Mouse (Mus musculus): ENCODE data around the gene Dennd1a. TPM values are rescaled to one million over a fixed set of nuclear protein-coding genes. Genes with fewer than 3 reads are reported as not detected.
A peak's percentile ranks its signal among the peaks of the same experiment; 100 is the strongest.

Dennd1a gene
- total RNA-seq, 2 experiments from 2014 or later: 21.9 to 25.0 TPM

GRCm38 (mm10) chr2:38068171-38068572 is 219.0 kb downstream of the Dennd1a start:
- no peak for DNase-seq
- intact Hi-C loops (cut with DNase I): no loop called here

- DNase-seq: no peak
- intact Hi-C loops (cut with DNase I): no loop called here
Observed at GRCm38 (mm10) chr2:38065914-38066313, 221.3 kb downstream of the Dennd1a start.

- no peak for DNase-seq
- intact Hi-C loops (cut with DNase I): no loop called here
Observed at GRCm38 (mm10) chr2:38064266-38064665, 222.9 kb downstream of the Dennd1a start.

- intact Hi-C loops (cut with DNase I): no loop called here
- no peak for DNase-seq
Observed at GRCm38 (mm10) chr2:38062156-38062555, 225.0 kb downstream of the Dennd1a start.

- intact Hi-C loops (cut with DNase I): no loop called here
- DNase-seq: no peak
Observed at GRCm38 (mm10) chr2:38061474-38061873, 225.7 kb downstream of the Dennd1a start.

GRCm38 (mm10) chr2:38052440-38052839 is 234.8 kb downstream of the Dennd1a start:
- intact Hi-C loops (cut with DNase I): no loop called here
- DNase-seq: no peak

GRCm38 (mm10) chr2:38051485-38052085 is 235.6 kb downstream of the Dennd1a start:
- intact Hi-C loops (cut with DNase I): no loop called here
- no peak for DNase-seq

GRCm38 (mm10) chr2:38048996-38049395 is 238.2 kb downstream of the Dennd1a start:
- intact Hi-C loops (cut with DNase I): no loop called here
- no peak for DNase-seq

GRCm38 (mm10) chr2:38045286-38045685 is 241.9 kb downstream of the Dennd1a start:
- no peak for DNase-seq
- intact Hi-C loops (cut with DNase I): no loop called here

GRCm38 (mm10) chr2:38040845-38041244 is 246.3 kb downstream of the Dennd1a start:
- intact Hi-C loops (cut with DNase I): no loop called here
- DNase-seq: no peak

- DNase-seq: no peak
- intact Hi-C loops (cut with DNase I): no loop called here
Observed at GRCm38 (mm10) chr2:38039621-38040020, 247.6 kb downstream of the Dennd1a start.

- intact Hi-C loops (cut with DNase I): no loop called here
- DNase-seq: no peak
Observed at GRCm38 (mm10) chr2:38028317-38028716, 258.9 kb downstream of the Dennd1a start.

- no peak for DNase-seq
- intact Hi-C loops (cut with DNase I): no loop called here
Observed at GRCm38 (mm10) chr2:38025615-38026014, 261.6 kb downstream of the Dennd1a start.

- intact Hi-C loops (cut with DNase I): no loop called here
Observed at GRCm38 (mm10) chr2:38023741-38024130, 263.5 kb downstream of the Dennd1a start.

GRCm38 (mm10) chr2:38023054-38023740 is 264.0 kb downstream of the Dennd1a start:
- intact Hi-C loops (cut with DNase I): no loop called here
- DNase-seq: no peak

More at GRCm38 (mm10) chr2:38023741-38024130, 263.5 kb downstream of the Dennd1a start:
- DNase-seq: no peak

GRCm38 (mm10) chr2:38021166-38021565 is 266.0 kb downstream of the Dennd1a start:
- intact Hi-C loops (cut with DNase I): no loop called here

GRCm38 (mm10) chr2:38014702-38015101 is 272.5 kb downstream of the Dennd1a start:
- intact Hi-C loops (cut with DNase I): no loop called here
- DNase-seq: no peak

More at GRCm38 (mm10) chr2:38021166-38021565, 266.0 kb downstream of the Dennd1a start:
- DNase-seq: no peak

- intact Hi-C loops (cut with DNase I): no loop called here
- DNase-seq: peak; percentile 32 to 40
Observed at GRCm38 (mm10) chr2:38013839-38014365, 273.3 kb downstream of the Dennd1a start.

- DNase-seq: no peak
- intact Hi-C loops (cut with DNase I): no loop called here
Observed at GRCm38 (mm10) chr2:38007238-38007637, 280.0 kb downstream of the Dennd1a start.

- intact Hi-C loops (cut with DNase I): no loop called here
- DNase-seq: no peak
Observed at GRCm38 (mm10) chr2:38003183-38003680, 284.0 kb downstream of the Dennd1a start.

GRCm38 (mm10) chr2:38001004-38001403 is 286.2 kb downstream of the Dennd1a start:
- intact Hi-C loops (cut with DNase I): no loop called here
- no peak for DNase-seq

- DNase-seq: no peak
- intact Hi-C loops (cut with DNase I): no loop called here
Observed at GRCm38 (mm10) chr2:37997966-37998365, 289.2 kb downstream of the Dennd1a start.

Data from heart, postnatal 14 days (tissue).